10 mouse cellular contexts compared by ENCODE assay signal in genomic region chr4:120913861-120914260, GRCm38 (mm10).
"Had no signal": no experiment of that assay in that cellular context is flagged by ENCODE, and none has a peak within 500 bp of the region (broad histone marks: within the 10 kb centered on the region; RNA-seq: fewer than 3 reads in every experiment).

No protein-coding gene starts in this region.

- H3K9me3 ChIP-seq: limb, embryonic 15.5 days; liver, embryonic 13.5 days; midbrain, embryonic 15.5 days; neural tube, embryonic 13.5 days had no signal

- ATAC-seq: midbrain, embryonic 15.5 days had no signal

- H3K27me3 ChIP-seq: limb, embryonic 15.5 days; midbrain, embryonic 15.5 days; neural tube, embryonic 13.5 days had no signal

- H3K36me3 ChIP-seq: limb, embryonic 15.5 days; liver, embryonic 13.5 days; midbrain, embryonic 15.5 days had no signal

- DNase-seq: kidney, postnatal 25 days; liver, embryonic 13.5 days; lung, adult 18-20 months; right cerebral cortex, postnatal 14 days; thymus, adult 18-20 months; thymus, postnatal 14 days had no signal

- H3K4me1 ChIP-seq: limb, embryonic 15.5 days; midbrain, embryonic 15.5 days; neural tube, embryonic 13.5 days had no signal

- H3K4me3 ChIP-seq: left cerebral cortex, adult 2 months; limb, embryonic 15.5 days; liver, embryonic 13.5 days; midbrain, embryonic 15.5 days; neural tube, embryonic 13.5 days had no signal
